Mouse (Mus musculus): ENCODE results near the gene Polr1b. TPM values are rescaled to one million over a fixed set of nuclear protein-coding genes. Genes with fewer than 3 reads are reported as not detected.

The Polr1b gene
- total RNA-seq, 2 experiments from 2014 or later, result 31.2 to 35.0 TPM

- DNase-seq, result no peak
- intact Hi-C loops (cut with DNase I), result no loop called here
These were observed 15.0 kb downstream of the Polr1b start for GRCm38 (mm10) chr2:129115706-129116367.

GRCm38 (mm10) chr2:129116368-129116739, 15.6 kb downstream of the Polr1b start:
- intact Hi-C loops (cut with DNase I), result no loop called here
- DNase-seq, result no peak

GRCm38 (mm10) chr2:129118061-129118460, 17.3 kb downstream of the Polr1b start:
- intact Hi-C loops (cut with DNase I), result no loop called here
- no peak for DNase-seq

GRCm38 (mm10) chr2:129121986-129122385, 21.2 kb downstream of the Polr1b start:
- no peak for DNase-seq
- intact Hi-C loops (cut with DNase I), result loop anchor here (5.0 kb wide), 1 partner anchor 80 kb away; no protein-coding TSS in a partner anchor

GRCm38 (mm10) chr2:129129412-129129929, 28.7 kb downstream of the Polr1b start, which contains the start of gene Chchd5:
Gene Chchd5 (plus strand): TSS chr2:129129700.
- intact Hi-C loops (cut with DNase I), result no loop called here
- peak; percentile 95 for DNase-seq

- intact Hi-C loops (cut with DNase I), result no loop called here
- peak; percentile 35 for DNase-seq
These were observed 29.3 kb downstream of the Polr1b start for GRCm38 (mm10) chr2:129129987-129130545.

GRCm38 (mm10) chr2:129130776-129131175, 30.0 kb downstream of the Polr1b start:
- intact Hi-C loops (cut with DNase I), result no loop called here
- DNase-seq, result no peak

GRCm38 (mm10) chr2:129132231-129132630, 31.4 kb downstream of the Polr1b start:
- no peak for DNase-seq
- intact Hi-C loops (cut with DNase I), result no loop called here

- intact Hi-C loops (cut with DNase I), result no loop called here
- DNase-seq, result no peak
These were observed 32.4 kb downstream of the Polr1b start for GRCm38 (mm10) chr2:129133006-129133805.

- no peak for DNase-seq
- intact Hi-C loops (cut with DNase I), result no loop called here
These were observed 39.1 kb downstream of the Polr1b start for GRCm38 (mm10) chr2:129139906-129140305.

GRCm38 (mm10) chr2:129148836-129149235, 48.0 kb downstream of the Polr1b start:
- no peak for DNase-seq
- intact Hi-C loops (cut with DNase I), result no loop called here

- DNase-seq, result no peak
- intact Hi-C loops (cut with DNase I), result no loop called here
These were observed 49.6 kb downstream of the Polr1b start for GRCm38 (mm10) chr2:129150386-129150785.

- no peak for DNase-seq
- intact Hi-C loops (cut with DNase I), result no loop called here
These were observed 50.3 kb downstream of the Polr1b start for GRCm38 (mm10) chr2:129151111-129151510.

- no peak for DNase-seq
- intact Hi-C loops (cut with DNase I), result no loop called here
These were observed 52.0 kb downstream of the Polr1b start for GRCm38 (mm10) chr2:129152751-129153150.

GRCm38 (mm10) chr2:129164815-129165214, 64.0 kb downstream of the Polr1b start:
- intact Hi-C loops (cut with DNase I), result no loop called here
- no peak for DNase-seq

- no peak for DNase-seq
- intact Hi-C loops (cut with DNase I), result no loop called here
These were observed 66.0 kb downstream of the Polr1b start for GRCm38 (mm10) chr2:129166466-129167463.

- DNase-seq, result no peak
- intact Hi-C loops (cut with DNase I), result loop anchor here (5.0 kb wide), 1 partner anchor 84 kb away; no protein-coding TSS in a partner anchor
These were observed 72.6 kb downstream of the Polr1b start for GRCm38 (mm10) chr2:129173386-129173785.

GRCm38 (mm10) chr2:129174474-129174873, 73.7 kb downstream of the Polr1b start:
- DNase-seq, result peak; percentile 81
- intact Hi-C loops (cut with DNase I), result loop anchor here (5.0 kb wide), 1 partner anchor 83 kb away; no protein-coding TSS in a partner anchor

- DNase-seq, result no peak
- intact Hi-C loops (cut with DNase I), result no loop called here
These were observed 74.8 kb downstream of the Polr1b start for GRCm38 (mm10) chr2:129175636-129176035.

Data from left cerebral cortex, postnatal 4 days (tissue).